Mouse (Mus musculus) heart, embryonic 11.5 days (tissue): ENCODE results near the gene Nme7. TPM values are rescaled to one million over a fixed set of nuclear protein-coding genes. Genes with fewer than 3 reads are reported as not detected.

Experiments
- ATAC-seq: fragments of 200-750 bp; cut with Nextera tagmentation; replicated peaks from 2 replicates; pipeline ENCODE4 v1.8.0; 2017; ENCODE audit warnings: moderate library complexity; ENCODE audit not compliant: insufficient number of reproducible peaks, low FRiP score, low TSS enrichment
- H3K27ac ChIP-seq: fragments of 300-500 bp; sonication (generic); 2 replicates; pipeline ENCODE4 v1.5.1; 2014; ENCODE audit warnings: mild to moderate bottlenecking, low read depth, low read length
- H3K27me3 ChIP-seq: fragments of 300-500 bp; sonication (generic); 2 replicates; pipeline ENCODE4 v1.6.1; 2014; ENCODE audit warnings: mild to moderate bottlenecking, low read length, mixed read lengths; ENCODE audit not compliant: control insufficient read depth, insufficient read depth
- H3K36me3 ChIP-seq: fragments of 300-500 bp; sonication (generic); 2 replicates; pipeline ENCODE4 v1.6.1; 2014; ENCODE audit warnings: mild to moderate bottlenecking, low read length, moderate library complexity, mixed read lengths; ENCODE audit not compliant: control insufficient read depth, insufficient read depth
- H3K4me1 ChIP-seq: fragments of 300-500 bp; sonication (generic); 2 replicates; pipeline ENCODE4 v1.6.1; 2014; ENCODE audit warnings: low read length; ENCODE audit not compliant: control insufficient read depth, insufficient read depth
- H3K4me2 ChIP-seq: fragments of 300-500 bp; sonication (generic); 2 replicates; pipeline ENCODE4 v1.6.1; 2014; ENCODE audit warnings: mild to moderate bottlenecking, moderate library complexity
- H3K4me3 ChIP-seq: fragments of 300-500 bp; sonication (generic); 2 replicates; pipeline ENCODE4 v1.5.1; 2014; ENCODE audit warnings: low read depth, low read length
- H3K9ac ChIP-seq: fragments of 300-500 bp; sonication (generic); 2 replicates; pipeline ENCODE4 v1.6.1; 2014; ENCODE audit warnings: mild to moderate bottlenecking, low read depth, low read length, moderate library complexity
- H3K9me3 ChIP-seq: fragments of 300-500 bp; sonication (generic); replicated peaks from 2 replicates; pipeline ENCODE4 v1.6.1; 2016; ENCODE audit warnings: low read length; ENCODE audit not compliant: control insufficient read depth
- WGBS: fragments of 180-500 bp; shearing (Covaris S2); extraction: QIAGEN DNeasy Blood & Tissue Kit; methylation state at CpG from one replicate; pipeline ENCODE4 v1.1.7; 2014; ENCODE audit not compliant: insufficient replicate concordance; 5-methylcytosine and 5-hydroxymethylcytosine counted together
- polyA plus RNA-seq: library from polyadenylated mRNA; unstranded; fragments of >200 nt; fragmentation: Nextera tagmentation; extraction: Ambion mirVana; gene quantifications from 2 replicates; pipeline ENCODE4 v1.2.1, GENCODE M21; 2014

Nme7 gene
- polyA plus RNA-seq, 1 experiment from 2014 or later: 22.2 TPM

GRCm38 (mm10) chr1:164279332-164279731 lies 24.6 kb upstream of the Nme7 start:
- no peaks in the 10 kb centered on the region for H3K36me3 ChIP-seq
- no peak overlapping the region for H3K4me2 ChIP-seq
- no peak for ATAC-seq
- H3K4me3 ChIP-seq: no peak overlapping the region
- no peaks in the 10 kb centered on the region for H3K9me3 ChIP-seq
- no peak overlapping the region for H3K9ac ChIP-seq
- H3K4me1 ChIP-seq: 0 out of 2 replicates have a peak, but pooled peaks cover 4% of the 10 kb centered on the region
- H3K27ac ChIP-seq: no peak overlapping the region
- no peaks in the 10 kb centered on the region for H3K27me3 ChIP-seq
- WGBS: 64% methylated on average over 4 of the region's 4 CpGs

GRCm38 (mm10) chr1:164284007-164284406 lies 19.9 kb upstream of the Nme7 start:
- no peaks in the 10 kb centered on the region for H3K9me3 ChIP-seq
- no peak overlapping the region for H3K27ac ChIP-seq
- H3K4me1 ChIP-seq: no peaks in the 10 kb centered on the region
- no peak for ATAC-seq
- H3K4me2 ChIP-seq: no peak overlapping the region
- 93% methylated on average over 3 of the region's 3 CpGs for WGBS
- no peaks in the 10 kb centered on the region for H3K36me3 ChIP-seq
- no peak overlapping the region for H3K4me3 ChIP-seq
- H3K9ac ChIP-seq: no peak overlapping the region
- H3K27me3 ChIP-seq: no peaks in the 10 kb centered on the region

DNA sequence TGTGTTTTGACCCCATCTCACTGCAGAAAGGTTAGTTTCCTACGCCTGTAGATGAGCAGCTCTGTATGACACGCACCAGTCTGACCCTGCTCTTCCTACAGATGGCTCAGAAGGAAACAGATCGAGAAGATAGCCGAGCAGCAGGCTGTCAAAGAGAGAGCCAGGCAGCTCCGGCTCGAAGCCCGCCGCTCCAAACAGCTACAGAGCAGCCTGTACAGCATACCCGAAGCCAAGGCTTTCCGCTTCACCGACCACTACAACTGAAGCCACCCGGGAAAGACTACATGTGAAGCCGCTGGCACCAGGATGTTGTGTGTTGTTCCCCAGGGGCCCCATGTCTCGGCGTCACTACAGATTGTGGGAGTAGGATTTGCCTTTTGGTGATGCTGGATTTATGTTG lies 16.5 kb upstream of the Nme7 start:
- no peak overlapping the region for H3K4me3 ChIP-seq
- H3K9me3 ChIP-seq: no peaks in the 10 kb centered on the region
- no peaks in the 10 kb centered on the region for H3K27me3 ChIP-seq
- no peak overlapping the region for H3K4me2 ChIP-seq
- no peak for ATAC-seq
- WGBS: 52% methylated on average over 15 of the region's 15 CpGs
- no peak overlapping the region for H3K27ac ChIP-seq
- H3K9ac ChIP-seq: no peak overlapping the region
- H3K4me1 ChIP-seq: no peaks in the 10 kb centered on the region
- peaks cover 9% of the 10 kb centered on the region for H3K36me3 ChIP-seq

GRCm38 (mm10) chr1:164292040-164292439 lies 11.9 kb upstream of the Nme7 start:
- WGBS: 84% methylated on average over 5 of the region's 5 CpGs

DNA sequence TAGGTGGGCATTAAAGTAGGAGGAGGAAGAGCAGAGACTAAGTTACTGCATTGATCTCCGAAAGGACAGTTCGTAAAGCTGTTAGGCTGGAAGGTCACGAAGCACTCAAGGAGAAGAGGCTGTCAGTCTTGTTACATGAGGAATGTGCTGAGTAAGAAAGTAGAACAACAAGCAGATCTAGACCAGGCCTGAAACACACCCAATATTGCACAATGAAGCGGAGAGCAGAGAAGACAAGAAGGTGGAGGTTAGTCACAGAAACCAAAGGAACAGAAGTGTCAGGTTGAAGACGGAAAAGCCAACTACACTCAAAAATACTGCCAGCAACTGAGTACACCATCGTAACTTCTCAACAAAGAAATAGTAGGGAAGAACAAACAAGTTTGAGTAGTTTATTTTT lies 9.8 kb upstream of the Nme7 start:
- H3K36me3 ChIP-seq: peaks cover 23% of the 10 kb centered on the region
- no peak overlapping the region for H3K4me3 ChIP-seq
- H3K27ac ChIP-seq: no peak overlapping the region
- no peaks in the 10 kb centered on the region for H3K9me3 ChIP-seq
- no peak overlapping the region for H3K4me2 ChIP-seq
- no peaks in the 10 kb centered on the region for H3K4me1 ChIP-seq
- WGBS: 85% methylated on average over 6 of the region's 6 CpGs
- H3K9ac ChIP-seq: no peak overlapping the region
- no peaks in the 10 kb centered on the region for H3K27me3 ChIP-seq
- no peak for ATAC-seq

More at GRCm38 (mm10) chr1:164292040-164292439, 11.9 kb upstream of the Nme7 start:
- Histone ChIP-seq H3K36me3 (peaks cover 16% of the 10 kb centered on the region), H3K4me1 (no peaks in the 10 kb centered on the region), H3K9me3 (no peaks in the 10 kb centered on the region), H3K4me2 (no peak overlapping the region), H3K27me3 (no peaks in the 10 kb centered on the region), H3K4me3 (no peak overlapping the region), H3K27ac (no peak overlapping the region), H3K9ac (no peak overlapping the region)
- ATAC-seq: no peak

- H3K27me3 ChIP-seq: no peaks in the 10 kb centered on the region
- H3K4me2 ChIP-seq: no peak overlapping the region
- H3K9me3 ChIP-seq: no peaks in the 10 kb centered on the region
- H3K4me1 ChIP-seq: no peaks in the 10 kb centered on the region
- no peak overlapping the region for H3K9ac ChIP-seq
- no peak overlapping the region for H3K27ac ChIP-seq
- peaks cover 28% of the 10 kb centered on the region for H3K36me3 ChIP-seq
- ATAC-seq: no peak
- H3K4me3 ChIP-seq: no peak overlapping the region
- 91% methylated on average over 4 of the region's 5 CpGs for WGBS
Measured at GRCm38 (mm10) chr1:164296473-164296872, 7.4 kb upstream of the Nme7 start.

- Histone ChIP-seq H3K9me3 (no peaks in the 10 kb centered on the region), H3K4me3 (no peak overlapping the region), H3K27ac (no peak overlapping the region), H3K4me2 (no peak overlapping the region), H3K9ac (no peak overlapping the region), H3K4me1 (no peaks in the 10 kb centered on the region), H3K27me3 (no peaks in the 10 kb centered on the region), H3K36me3 (peaks cover 24% of the 10 kb centered on the region)
- ATAC-seq: no peak
- 89% methylated on average over 4 of the region's 4 CpGs for WGBS
Measured at GRCm38 (mm10) chr1:164301949-164302348, 2.0 kb upstream of the Nme7 start.

- under 1% methylated on average over 35 of the region's 35 CpGs for WGBS
- Histone ChIP-seq H3K4me2 (peak within 1 kb of the TSS; percentile 80), H3K36me3 (peaks cover 1% of the 10 kb centered on the region), H3K27me3 (no peaks in the 10 kb centered on the region), H3K27ac (peak within 1 kb of the TSS; percentile 66), H3K9ac (peak within 1 kb of the TSS; percentile 87), H3K4me3 (peak within 1 kb of the TSS; percentile 94), H3K4me1 (peaks cover 5% of the 10 kb centered on the region; the same call in 1 of the 2 replicates), H3K9me3 (no peaks in the 10 kb centered on the region)
- peak; percentile 98 for ATAC-seq
Measured at GRCm38 (mm10) chr1:164307124-164307751, 3.3 kb downstream of the Nme7 start, which contains the start of gene Blzf1. Blzf1 (minus strand) TSS chr1:164307489.

DNA sequence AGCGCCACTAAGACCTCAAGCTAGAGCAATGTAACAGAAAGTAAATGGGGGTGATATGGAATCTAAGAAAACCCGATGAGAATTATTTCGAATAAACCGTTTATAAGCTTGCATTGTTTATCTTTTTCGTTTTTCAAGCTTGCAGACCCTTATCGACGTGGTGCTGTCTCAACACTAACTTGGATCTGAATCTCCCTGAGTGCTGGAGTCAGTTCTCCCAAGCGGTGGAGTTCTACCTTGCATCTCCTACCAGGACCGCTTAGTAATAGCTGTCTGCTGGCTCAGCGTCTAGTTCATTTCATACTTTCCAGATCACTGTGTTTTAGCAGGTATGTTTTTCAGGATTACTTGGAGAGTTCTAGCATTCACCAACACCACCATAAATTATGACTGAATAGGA lies 4.0 kb downstream of the Nme7 start:
- Histone ChIP-seq H3K9ac (peak overlapping the region; percentile 72), H3K36me3 (0 out of 2 replicates have a peak, but pooled peaks cover 2% of the 10 kb centered on the region), H3K27me3 (no peaks in the 10 kb centered on the region), H3K4me2 (peak overlapping the region; percentile 80), H3K4me1 (peaks cover 5% of the 10 kb centered on the region; the same call in 1 of the 2 replicates), H3K4me3 (peak overlapping the region; percentile 94), H3K9me3 (no peaks in the 10 kb centered on the region), H3K27ac (peak overlapping the region; percentile 29; the same call in 1 of the 2 replicates)
- no peak for ATAC-seq
- 11% methylated on average over 10 of the region's 10 CpGs for WGBS
